Comparison of ENCODE assay signal across 34 mouse cellular contexts in the genomic region with DNA sequence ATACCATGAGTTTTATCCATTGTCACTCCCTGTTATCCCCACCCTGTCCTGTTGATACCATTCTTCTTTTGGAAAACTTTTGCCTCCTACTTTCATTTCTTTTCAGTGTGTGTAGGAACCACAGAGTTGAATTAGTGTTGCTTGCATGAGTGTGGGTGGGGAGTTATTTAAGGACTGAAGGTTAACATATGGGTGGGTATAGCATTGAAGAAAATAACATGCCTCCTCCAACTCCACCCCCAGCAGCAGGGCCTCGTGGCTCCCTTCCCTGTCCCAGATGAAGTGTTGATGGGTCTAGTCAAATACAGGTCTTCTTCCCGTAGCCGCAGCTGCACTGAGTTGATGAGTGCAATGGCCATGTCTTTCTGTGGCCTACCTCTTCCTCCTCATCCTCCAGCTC.
"Had no signal": no experiment of that assay in that cellular context is flagged by ENCODE, and none has a peak within 500 bp of the region (broad histone marks: within the 10 kb centered on the region; RNA-seq: fewer than 3 reads in every experiment).

No protein-coding gene starts in this region.

- H3K27me3 ChIP-seq: heart, embryonic 12.5 days; heart, embryonic 13.5 days; heart, embryonic 15.5 days; hindbrain, embryonic 12.5 days; hindbrain, embryonic 13.5 days; hindbrain, embryonic 15.5 days; intestine, embryonic 15.5 days; kidney, embryonic 15.5 days had no signal

- H3K4me3 ChIP-seq: heart, embryonic 12.5 days; heart, embryonic 13.5 days; heart, embryonic 15.5 days; hindbrain, embryonic 10.5 days; hindbrain, embryonic 12.5 days; hindbrain, embryonic 13.5 days; hindbrain, embryonic 15.5 days; intestine, embryonic 15.5 days; kidney, embryonic 15.5 days; layer of hippocampus, adult 2 months; left cerebral cortex, adult 2 months had no signal

- H3K4me1 ChIP-seq: heart, embryonic 12.5 days; heart, embryonic 13.5 days; heart, embryonic 15.5 days; hindbrain, embryonic 10.5 days; hindbrain, embryonic 12.5 days; hindbrain, embryonic 13.5 days; hindbrain, embryonic 15.5 days; intestine, embryonic 15.5 days; kidney, embryonic 15.5 days had no signal

- H3K27ac ChIP-seq: heart, embryonic 13.5 days; heart, embryonic 15.5 days; hindbrain, embryonic 10.5 days; hindbrain, embryonic 12.5 days; hindbrain, embryonic 13.5 days; hindbrain, embryonic 14.5 days; hindbrain, embryonic 15.5 days; hindbrain, postnatal 0 days; intestine, embryonic 15.5 days; kidney, embryonic 15.5 days; kidney, postnatal 0 days; layer of hippocampus, adult 2 months; left cerebral cortex, adult 2 months had no signal

- DNase-seq: heart, postnatal 10 days; heart, postnatal 14 days; heart, postnatal 36 days; heart, postnatal 4 days; kidney, adult 11 months; kidney, adult 18-20 months; kidney, adult 2 months; kidney, adult 8-10 months; kidney, adult 9 months; kidney, postnatal 10 days; kidney, postnatal 14 days; kidney, postnatal 25 days; kidney, postnatal 36 days; kidney, postnatal 4 days; layer of hippocampus, adult 9-11 months; layer of hippocampus, postnatal 36 days had no signal

- ATAC-seq: hindbrain, embryonic 16.5 days; hindbrain, postnatal 0 days; inflammation-experienced regulatory T-cells, adult 6 months; intestine, embryonic 15.5 days; intestine, embryonic 16.5 days; intestine, postnatal 0 days had no signal
